Comparison of ENCODE assay signal across 16 mouse cellular contexts in genomic region chr16:35278166-35278565, GRCm38 (mm10).
"Had no signal": no experiment of that assay in that cellular context is flagged by ENCODE, and none has a peak within 500 bp of the region (broad histone marks: within the 10 kb centered on the region; RNA-seq: fewer than 3 reads in every experiment).

No protein-coding gene starts in this region.

- H3K9ac ChIP-seq: neural tube, embryonic 13.5 days; neural tube, embryonic 15.5 days; stomach, embryonic 15.5 days had no signal

- H3K27ac ChIP-seq: neural tube, embryonic 13.5 days; neural tube, embryonic 15.5 days; stomach, embryonic 15.5 days; stomach, postnatal 0 days had no signal

- H3K9me3 ChIP-seq: neural tube, embryonic 13.5 days; neural tube, embryonic 15.5 days; stomach, embryonic 15.5 days had no signal

- H3K4me3 ChIP-seq: neural tube, embryonic 13.5 days; neural tube, embryonic 15.5 days; stomach, embryonic 15.5 days had no signal

- H3K4me1 ChIP-seq: stomach, embryonic 15.5 days had no signal

- H3K4me2 ChIP-seq: neural tube, embryonic 13.5 days; neural tube, embryonic 15.5 days; stomach, embryonic 15.5 days had no signal

- DNase-seq: retina, postnatal 1 day; right cerebral cortex, adult 18-20 months; right cerebral cortex, postnatal 14 days; right cerebral cortex, postnatal 25 days; right cerebral cortex, postnatal 4 days; spleen, adult 18-20 months; thymus, adult 18-20 months; thymus, adult 2 months; thymus, postnatal 14 days; thymus, postnatal 25 days; thymus, postnatal 36 days; thymus, postnatal 4 days had no signal

- H3K27me3 ChIP-seq: neural tube, embryonic 13.5 days; neural tube, embryonic 15.5 days; stomach, embryonic 15.5 days had no signal

- H3K36me3 ChIP-seq: stomach, embryonic 15.5 days had no signal
